Mouse (Mus musculus) forebrain, embryonic 14.5 days (tissue): ENCODE data around the gene Cep41. TPM values are rescaled to one million over a fixed set of nuclear protein-coding genes. Genes with fewer than 3 reads are reported as not detected.

Experiments
- ATAC-seq: fragments of 200-750 bp; cut with Nextera tagmentation; 2 replicates; pipeline ENCODE4 v1.8.0; 2017; ENCODE audit warnings: mild to moderate bottlenecking, moderate library complexity
- DNase-seq: peaks from one replicate; pipeline ENCODE4 v3.0.0-alpha.2; 2015; ENCODE audit warnings: low spot score
- H3K27ac ChIP-seq: fragments of 300-500 bp; sonication (generic); 2 replicates; pipeline ENCODE4 v1.5.1; 2014; ENCODE audit warnings: low read depth, mild to moderate bottlenecking, control low read depth, low read length, moderate library complexity
- H3K27me3 ChIP-seq: fragments of 300-500 bp; sonication (generic); replicated peaks from 2 replicates; pipeline ENCODE4 v1.6.1; 2014; ENCODE audit warnings: low read length, control low read depth, mixed read lengths; ENCODE audit not compliant: control insufficient read depth, insufficient read depth
- H3K36me3 ChIP-seq: fragments of 300-500 bp; sonication (generic); 2 replicates; pipeline ENCODE4 v1.6.1; 2014; ENCODE audit warnings: low read length, control low read depth; ENCODE audit not compliant: control insufficient read depth, insufficient read depth
- H3K4me1 ChIP-seq: fragments of 300-500 bp; sonication (generic); 2 replicates; pipeline ENCODE4 v1.6.1; 2014; ENCODE audit warnings: antibody characterized with exemption, low read length, control low read depth; ENCODE audit not compliant: control insufficient read depth, insufficient read depth
- H3K4me2 ChIP-seq: fragments of 300-500 bp; sonication (generic); 2 replicates; pipeline ENCODE4 v1.6.1; 2014; ENCODE audit warnings: mild to moderate bottlenecking, control low read depth, low read length
- H3K4me3 ChIP-seq: fragments of 300-500 bp; sonication (generic); 2 replicates; pipeline ENCODE4 v1.5.1; 2014; ENCODE audit warnings: low read depth, low read length, control low read depth
- H3K9ac ChIP-seq: fragments of 300-500 bp; sonication (generic); 2 replicates; pipeline ENCODE4 v1.6.1; 2014; ENCODE audit warnings: mild to moderate bottlenecking, low read length, control low read depth, moderate library complexity
- H3K9me3 ChIP-seq: fragments of 300-500 bp; sonication (generic); replicated peaks from 2 replicates; pipeline ENCODE4 v1.6.1; 2016; ENCODE audit warnings: low read length, control low read depth, mixed read lengths; ENCODE audit not compliant: control insufficient read depth
- WGBS: fragments of 180-500 bp; shearing (Covaris S2); extraction: QIAGEN DNeasy Blood & Tissue Kit; methylation state at CpG from one replicate; pipeline ENCODE4 v1.1.7; 2014; 5-methylcytosine and 5-hydroxymethylcytosine counted together
- polyA plus RNA-seq: library from polyadenylated mRNA; unstranded; fragments of >200 nt; fragmentation: Nextera tagmentation; extraction: Ambion mirVana; gene quantifications from 2 replicates; pipeline ENCODE4 v1.2.1, GENCODE M21; 2014

Cep41 gene
- polyA plus RNA-seq, 1 experiment from 2014 or later, result 16.6 TPM

GRCm38 (mm10) chr6:30654402-30654859 is 39.1 kb downstream of the Cep41 start:
- DNase-seq (peak; percentile 79), ATAC-seq (peak; percentile 73)
- H3K27me3 ChIP-seq, result no peaks in the 10 kb centered on the region
- H3K4me2 ChIP-seq, result 0 out of 2 replicates have a peak overlapping the region, but pooled peaks have one; percentile 10
- H3K9me3 ChIP-seq, result no peaks in the 10 kb centered on the region
- no peak overlapping the region for H3K4me3 ChIP-seq
- H3K9ac ChIP-seq, result peak overlapping the region; percentile 38
- peaks cover 39% of the 10 kb centered on the region for H3K4me1 ChIP-seq
- peak overlapping the region; percentile 83 for H3K27ac ChIP-seq
- 4% methylated on average over 6 of the region's 6 CpGs for WGBS
- no peaks in the 10 kb centered on the region for H3K36me3 ChIP-seq

GRCm38 (mm10) chr6:30653518-30653917 is 40.0 kb downstream of the Cep41 start:
- H3K4me1 ChIP-seq, result peaks cover 39% of the 10 kb centered on the region
- no peak overlapping the region; the same call in 1 of the 2 replicates for H3K9ac ChIP-seq
- no peaks in the 10 kb centered on the region for H3K9me3 ChIP-seq
- no peak overlapping the region for H3K4me3 ChIP-seq
- no peak overlapping the region for H3K4me2 ChIP-seq
- no peaks in the 10 kb centered on the region for H3K27me3 ChIP-seq
- H3K36me3 ChIP-seq, result no peaks in the 10 kb centered on the region
- peak overlapping the region; percentile 83; the same call in 1 of the 2 replicates for H3K27ac ChIP-seq
- WGBS, result 56% methylated on average over 6 of the region's 6 CpGs
- DNase-seq (no peak), ATAC-seq (no peak)

- Histone ChIP-seq H3K4me3 (no peak overlapping the region), H3K27me3 (no peaks in the 10 kb centered on the region), H3K4me2 (no peak overlapping the region), H3K9me3 (no peaks in the 10 kb centered on the region), H3K4me1 (peaks cover 39% of the 10 kb centered on the region), H3K27ac (peak overlapping the region; percentile 44), H3K9ac (no peak overlapping the region), H3K36me3 (no peaks in the 10 kb centered on the region)
- ATAC-seq (no peak), DNase-seq (no peak)
- 40% methylated on average over 9 of the region's 9 CpGs for WGBS
Measured at GRCm38 (mm10) chr6:30652425-30653188, 40.9 kb downstream of the Cep41 start.

- peaks cover 28% of the 10 kb centered on the region for H3K4me1 ChIP-seq
- H3K9me3 ChIP-seq, result no peaks in the 10 kb centered on the region
- no peaks in the 10 kb centered on the region for H3K27me3 ChIP-seq
- ATAC-seq, result no peak
- no peak overlapping the region for H3K4me2 ChIP-seq
- no peak overlapping the region for H3K9ac ChIP-seq
- WGBS, result 61% methylated on average over 11 of the region's 11 CpGs
- DNase-seq, result peak; percentile 47
- no peaks in the 10 kb centered on the region for H3K36me3 ChIP-seq
- H3K27ac ChIP-seq, result no peak overlapping the region
- no peak overlapping the region for H3K4me3 ChIP-seq
Measured at GRCm38 (mm10) chr6:30649651-30650296, 43.8 kb downstream of the Cep41 start.

GRCm38 (mm10) chr6:30645379-30645778 is 48.2 kb downstream of the Cep41 start:
- H3K4me1 ChIP-seq, result peaks cover 7% of the 10 kb centered on the region; the same call in 1 of the 2 replicates
- DNase-seq, result no peak
- H3K27ac ChIP-seq, result no peak overlapping the region
- WGBS, result 86% methylated on average over 6 of the region's 6 CpGs
- no peak overlapping the region for H3K4me3 ChIP-seq
- no peak for ATAC-seq
- H3K36me3 ChIP-seq, result no peaks in the 10 kb centered on the region
- H3K4me2 ChIP-seq, result no peak overlapping the region
- H3K9ac ChIP-seq, result no peak overlapping the region
- H3K9me3 ChIP-seq, result no peaks in the 10 kb centered on the region
- no peaks in the 10 kb centered on the region for H3K27me3 ChIP-seq

- H3K9me3 ChIP-seq, result no peaks in the 10 kb centered on the region
- no peak overlapping the region for H3K4me2 ChIP-seq
- no peaks in the 10 kb centered on the region for H3K36me3 ChIP-seq
- no peaks in the 10 kb centered on the region for H3K27me3 ChIP-seq
- no peak for DNase-seq
- no peak overlapping the region for H3K4me3 ChIP-seq
- WGBS, result 32% methylated on average over 3 of the region's 3 CpGs
- H3K9ac ChIP-seq, result no peak overlapping the region
- ATAC-seq, result no peak
- H3K27ac ChIP-seq, result no peak overlapping the region
- peaks cover 4% of the 10 kb centered on the region; the same call in 1 of the 2 replicates for H3K4me1 ChIP-seq
Measured at GRCm38 (mm10) chr6:30644462-30644861, 49.1 kb downstream of the Cep41 start.

GRCm38 (mm10) chr6:30643694-30644460 is 49.7 kb downstream of the Cep41 start:
- H3K4me1 ChIP-seq, result peaks cover 4% of the 10 kb centered on the region; the same call in 1 of the 2 replicates
- no peaks in the 10 kb centered on the region for H3K9me3 ChIP-seq
- no peak overlapping the region for H3K27ac ChIP-seq
- ATAC-seq (no peak), DNase-seq (no peak)
- WGBS, result 84% methylated on average over 12 of the region's 12 CpGs
- no peaks in the 10 kb centered on the region for H3K36me3 ChIP-seq
- no peak overlapping the region for H3K4me2 ChIP-seq
- H3K4me3 ChIP-seq, result no peak overlapping the region
- H3K27me3 ChIP-seq, result no peaks in the 10 kb centered on the region
- no peak overlapping the region for H3K9ac ChIP-seq

GRCm38 (mm10) chr6:30638674-30639268 is 54.8 kb downstream of the Cep41 start, which contains the start of gene Cpa1:
Gene Cpa1, plus strand, starts transcription at chr6:30639218.
- DNase-seq (no peak), ATAC-seq (no peak)
- Histone ChIP-seq H3K9ac (no peak within 1 kb of the TSS), H3K9me3 (no peaks in the 10 kb centered on the region), H3K27ac (no peak within 1 kb of the TSS), H3K4me2 (no peak within 1 kb of the TSS), H3K36me3 (no peaks in the 10 kb centered on the region), H3K4me3 (no peak within 1 kb of the TSS), H3K27me3 (no peaks in the 10 kb centered on the region), H3K4me1 (peaks cover 3% of the 10 kb centered on the region; the same call in 1 of the 2 replicates)
- WGBS, result 91% methylated on average over 5 of the region's 5 CpGs
